8 mouse cellular contexts compared by ENCODE assay signal in genomic region chr12:110485585-110486331, GRCm38 (mm10). TPM values are rescaled to one million over a fixed set of nuclear protein-coding genes. Genes with fewer than 3 reads are reported as not detected.
DNase-seq lines count a peak whose midpoint lies in the region; ATAC-seq and TF ChIP-seq lines count a peak whose summit lies in the region.

No protein-coding gene starts in this region.

- H3K4me1 ChIP-seq in E14TG2a.4 (replicated peaks; ENCODE audit: low read depth, low read length) = peaks cover 90% of the 10 kb centered on the region
- H3K4me1 ChIP-seq in forebrain, embryonic 13.5 days = peaks cover 41% of the 10 kb centered on the region
- H3K4me1 ChIP-seq in liver, postnatal 0 days (ENCODE audit: insufficient read depth) = peaks cover 31% of the 10 kb centered on the region
- H3K4me1 ChIP-seq in neural tube, embryonic 14.5 days (ENCODE audit: control insufficient read depth, insufficient read depth, low read length) = peaks cover 23% of the 10 kb centered on the region

- peak overlapping the region; percentile 95 for H3K27ac ChIP-seq in forebrain, embryonic 13.5 days
- H3K27ac ChIP-seq in liver, postnatal 0 days (ENCODE audit: low read depth) = peak overlapping the region; percentile 99
- peak overlapping the region; percentile 98 for H3K27ac ChIP-seq in neural tube, embryonic 14.5 days (ENCODE audit: low read depth, low read length)

- TF ChIP-seq EP300 in liver, postnatal 0 days (IDR thresholded peaks at IDR 0.05; ENCODE audit: low read depth) = no peak

- ATAC-seq in cerebellum, adult (ENCODE audit: insufficient number of reproducible peaks, low FRiP score, low TSS enrichment) = peak; percentile 79
- ATAC-seq in forebrain, embryonic 13.5 days = peak; percentile 89
- ATAC-seq in liver, postnatal 0 days = peak; percentile 88
- ATAC-seq in neural tube, embryonic 14.5 days (ENCODE audit: low read depth) = peak; percentile 89

- H3K27me3 ChIP-seq in E14TG2a.4 (ENCODE audit: insufficient read depth, low read length) = no peaks in the 10 kb centered on the region
- no peaks in the 10 kb centered on the region for H3K27me3 ChIP-seq in forebrain, embryonic 13.5 days
- H3K27me3 ChIP-seq in liver, postnatal 0 days (ENCODE audit: insufficient read depth, low read length) = no peaks in the 10 kb centered on the region
- no peaks in the 10 kb centered on the region for H3K27me3 ChIP-seq in neural tube, embryonic 14.5 days (ENCODE audit: control insufficient read depth, insufficient read depth, low read length)

- peak overlapping the region; percentile 90 for H3K4me2 ChIP-seq in forebrain, embryonic 13.5 days
- H3K4me2 ChIP-seq in liver, postnatal 0 days (ENCODE audit: low read depth, low read length) = peak overlapping the region; percentile 81
- H3K4me2 ChIP-seq in neural tube, embryonic 14.5 days (ENCODE audit: low read depth, low read length) = peak overlapping the region; percentile 95

- peak; percentile 91 to 92 for DNase-seq in heart, postnatal 10 days
- DNase-seq in large intestine, adult 2 months (ENCODE audit: low read depth, low spot score) = peak; percentile 75
- DNase-seq in liver, postnatal 0 days = peak; percentile 88
- DNase-seq in testis, postnatal 10 days (ENCODE audit: low spot score) = peak; percentile 81

- TF ChIP-seq CTCF in E14TG2a.4 (conservative IDR thresholded peaks at IDR 0.05; ENCODE audit: low read length) = no peak
- TF ChIP-seq CTCF in liver, postnatal 0 days (IDR thresholded peaks at IDR 0.05; ENCODE audit: low read depth) = no peak

- WGBS in forebrain, embryonic 13.5 days = under 1% methylated on average over 27 of the region's 27 CpGs
- WGBS in large intestine, adult 2 months = under 1% methylated on average over 27 of the region's 27 CpGs
- WGBS in liver, postnatal 0 days (ENCODE audit: insufficient replicate concordance) = under 1% methylated on average over 27 of the region's 27 CpGs
- WGBS in neural tube, embryonic 14.5 days = under 1% methylated on average over 27 of the region's 27 CpGs

- H3K4me3 ChIP-seq in E14TG2a.4 (replicated peaks; ENCODE audit: low read length) = peak overlapping the region; percentile 85
- peak overlapping the region; percentile 70 for H3K4me3 ChIP-seq in forebrain, embryonic 13.5 days
- H3K4me3 ChIP-seq in liver, postnatal 0 days (ENCODE audit: low read depth, low read length) = peak overlapping the region; percentile 72
- peak overlapping the region; percentile 61 for H3K4me3 ChIP-seq in neural tube, embryonic 14.5 days (ENCODE audit: low read depth, low read length)

- H3K9me3 ChIP-seq in E14TG2a.4 (ENCODE audit: low read length) = no peaks in the 10 kb centered on the region
- no peaks in the 10 kb centered on the region for H3K9me3 ChIP-seq in forebrain, embryonic 13.5 days (replicated peaks)
- H3K9me3 ChIP-seq in liver, postnatal 0 days (ENCODE audit: low read length) = no peaks in the 10 kb centered on the region
- H3K9me3 ChIP-seq in neural tube, embryonic 14.5 days (ENCODE audit: control insufficient read depth, low read length) = no peaks in the 10 kb centered on the region

- intact Hi-C loops in heart, postnatal 10 days (cut with DNase I) = no loop called here

- peak overlapping the region; percentile 80 for H3K9ac ChIP-seq in forebrain, embryonic 13.5 days
- H3K9ac ChIP-seq in liver, postnatal 0 days (replicated peaks) = peak overlapping the region; percentile 68
- peak overlapping the region; percentile 86 for H3K9ac ChIP-seq in neural tube, embryonic 14.5 days (replicated peaks; ENCODE audit: low read depth, low read length)

- H3K36me3 ChIP-seq in E14TG2a.4 (ENCODE audit: insufficient read depth, low read length) = peaks cover 39% of the 10 kb centered on the region
- H3K36me3 ChIP-seq in forebrain, embryonic 13.5 days (ENCODE audit: poor library complexity, severe bottlenecking) = peaks cover 21% of the 10 kb centered on the region; the same call in 1 of the 2 replicates
- peaks cover 6% of the 10 kb centered on the region; the same call in 1 of the 2 replicates for H3K36me3 ChIP-seq in liver, postnatal 0 days (replicated peaks; ENCODE audit: insufficient read depth, low read length)
- no peaks in the 10 kb centered on the region for H3K36me3 ChIP-seq in neural tube, embryonic 14.5 days (ENCODE audit: control insufficient read depth, insufficient read depth, low read length)

RNA-seq across cellular contexts. Expression of gene Ppp2r5c, which starts 38.8 kb away (rescaled TPM):
- 138 and 147 TPM in 2 replicates for polyA plus RNA-seq in forebrain, embryonic 13.5 days (2015; fragmentation: Nextera tagmentation; extraction: Ambion mirVana)
- total RNA-seq in heart, postnatal 10 days (2021) = 100 to 1,000 TPM; 112 to 124 TPM
- polyA plus RNA-seq in large intestine, adult 2 months (2012; rRNA removed) = 43.6 and 48.0 TPM in 2 replicates
- 53.3 and 55.5 TPM in 2 replicates for polyA plus RNA-seq in liver, postnatal 0 days (2015; fragmentation: Nextera tagmentation; extraction: Ambion mirVana)
- polyA plus RNA-seq in neural tube, embryonic 14.5 days (2014; fragmentation: Nextera tagmentation; extraction: Ambion mirVana) = 148 and 155 TPM in 2 replicates

Comparison
In these comparisons a context has a peak if more than half of its experiments do, and no peak if none do; other contexts are left out.
1. Peak in every context shown above with its lines: DNase-seq, ATAC-seq, H3K4me3 ChIP-seq and H3K27ac ChIP-seq.